Mouse (Mus musculus): ENCODE results near the gene Lctl. TPM values are rescaled to one million over a fixed set of nuclear protein-coding genes. Genes with fewer than 3 reads are reported as not detected.

Lctl gene
- total and polyA plus RNA-seq, 3 experiments: 1.8 TPM; not detected in 2

DNA sequence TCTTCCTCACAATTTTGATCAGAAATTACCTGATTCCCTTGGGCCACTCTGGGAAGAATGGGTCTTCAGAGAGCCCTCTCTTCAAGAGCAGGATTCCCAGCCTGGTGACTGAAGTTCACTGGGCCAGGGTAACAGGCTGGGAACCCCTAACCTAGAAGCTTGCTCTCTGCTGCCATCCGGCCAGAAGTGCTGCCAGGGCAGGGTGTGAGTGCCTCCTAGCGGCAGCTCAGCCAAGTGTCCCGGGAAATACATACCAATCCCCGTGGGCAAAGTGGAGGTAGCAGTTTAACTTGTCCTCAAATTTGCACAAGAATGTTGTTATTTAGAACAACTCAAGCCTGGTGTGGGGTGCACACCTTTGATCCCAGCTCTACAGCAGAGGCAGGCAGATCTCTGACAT lies 16.5 kb upstream of the Lctl start:
- no peaks in the 10 kb centered on the region for H3K27me3 ChIP-seq (ENCODE audit: control insufficient read depth, insufficient read depth, low read length)
- WGBS: 5% methylated on average over 4 of the region's 4 CpGs
- H3K4me3 ChIP-seq: no peak overlapping the region
- no peaks in the 10 kb centered on the region for H3K36me3 ChIP-seq (ENCODE audit: control insufficient read depth, insufficient read depth, low read length)
- intact Hi-C loops (cut with DNase I): loop anchor here (1.0 kb wide), 1 partner anchor 184 kb away; no protein-coding TSS in a partner anchor
- no peak overlapping the region for H3K27ac ChIP-seq
- TF ChIP-seq CTCF (IDR thresholded peaks at IDR 0.05): no peak; the same call in 1 of the 2 replicates
- peak; percentile 76; the same call in 1 of the 2 replicates for TF ChIP-seq EP300 (IDR thresholded peaks at IDR 0.05; ENCODE audit: insufficient read depth, low read depth, low read length)
- H3K4me1 ChIP-seq (ENCODE audit: control insufficient read depth, insufficient read depth, low read length): peaks cover 1% of the 10 kb centered on the region
- H3K79me2 ChIP-seq (replicated peaks; ENCODE audit: control insufficient read depth, insufficient read depth, low read length): no peaks in the 10 kb centered on the region
- H3K9ac ChIP-seq (ENCODE audit: low read depth, low read length): no peak overlapping the region
- peak; percentile 76 to 83 for DNase-seq

GRCm38 (mm10) chr9:64105301-64105700 lies 11.6 kb upstream of the Lctl start:
- Histone ChIP-seq H3K79me2 (replicated peaks; ENCODE audit: control insufficient read depth, insufficient read depth, low read length) (no peaks in the 10 kb centered on the region), H3K27me3 (ENCODE audit: control insufficient read depth, insufficient read depth, low read length) (no peaks in the 10 kb centered on the region), H3K4me1 (ENCODE audit: control insufficient read depth, insufficient read depth, low read length) (peaks cover 1% of the 10 kb centered on the region), H3K27ac (no peak overlapping the region; the same call in 1 of the 2 replicates), H3K9ac (ENCODE audit: low read depth, low read length) (no peak overlapping the region), H3K4me3 (no peak overlapping the region), H3K36me3 (ENCODE audit: control insufficient read depth, insufficient read depth, low read length) (no peaks in the 10 kb centered on the region)
- 44% methylated on average over 6 of the region's 6 CpGs for WGBS
- TF ChIP-seq POLR2A (IDR thresholded peaks at IDR 0.05; ENCODE audit: insufficient read depth, low read depth, low read length) (no peak), EP300 (IDR thresholded peaks at IDR 0.05; ENCODE audit: insufficient read depth, low read depth, low read length) (no peak), CTCF (IDR thresholded peaks at IDR 0.05) (no peak)
- intact Hi-C loops (cut with DNase I): no loop called here
- peak; percentile 35 to 40 for DNase-seq

- Histone ChIP-seq H3K27ac (no peak overlapping the region), H3K27me3 (ENCODE audit: control insufficient read depth, insufficient read depth, low read length) (no peaks in the 10 kb centered on the region), H3K9ac (ENCODE audit: low read depth, low read length) (no peak overlapping the region), H3K79me2 (replicated peaks; ENCODE audit: control insufficient read depth, insufficient read depth, low read length) (no peaks in the 10 kb centered on the region), H3K4me1 (ENCODE audit: control insufficient read depth, insufficient read depth, low read length) (no peaks in the 10 kb centered on the region), H3K4me3 (no peak overlapping the region), H3K36me3 (ENCODE audit: control insufficient read depth, insufficient read depth, low read length) (no peaks in the 10 kb centered on the region)
- 89% methylated on average over 16 of the region's 16 CpGs for WGBS
- TF ChIP-seq POLR2A (IDR thresholded peaks at IDR 0.05; ENCODE audit: insufficient read depth, low read depth, low read length) (no peak), EP300 (IDR thresholded peaks at IDR 0.05; ENCODE audit: insufficient read depth, low read depth, low read length) (no peak), CTCF (IDR thresholded peaks at IDR 0.05) (no peak)
- DNase-seq: no peak
- intact Hi-C loops (cut with DNase I): no loop called here
Measured at GRCm38 (mm10) chr9:64110502-64110901, 6.4 kb upstream of the Lctl start.

DNA sequence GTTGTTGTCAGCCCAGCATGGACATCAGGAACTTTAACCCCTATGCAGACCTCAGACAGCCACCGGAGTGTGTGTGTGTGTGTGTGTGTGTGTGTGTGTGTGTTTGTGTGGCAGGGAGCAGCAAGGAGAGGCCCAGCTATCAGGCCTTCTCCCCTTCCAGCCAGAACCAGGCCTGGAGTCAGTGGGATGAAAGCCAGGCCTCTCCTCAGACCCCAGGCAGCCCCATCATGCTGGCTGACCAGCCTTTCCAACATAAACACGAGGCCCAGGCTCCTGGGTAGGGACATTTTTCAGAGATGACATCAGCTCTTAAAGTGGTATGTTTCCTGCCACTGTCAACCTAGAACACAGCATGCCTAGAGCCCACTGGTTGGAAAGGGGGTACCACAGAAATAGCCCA lies 2.3 kb upstream of the Lctl start:
- H3K27me3 ChIP-seq (ENCODE audit: control insufficient read depth, insufficient read depth, low read length): no peaks in the 10 kb centered on the region
- no peaks in the 10 kb centered on the region for H3K4me1 ChIP-seq (ENCODE audit: control insufficient read depth, insufficient read depth, low read length)
- TF ChIP-seq EP300 (IDR thresholded peaks at IDR 0.05; ENCODE audit: insufficient read depth, low read depth, low read length): no peak
- no peak for TF ChIP-seq CTCF (IDR thresholded peaks at IDR 0.05)
- 26% methylated on average over 2 of the region's 2 CpGs for WGBS
- no peaks in the 10 kb centered on the region for H3K79me2 ChIP-seq (replicated peaks; ENCODE audit: control insufficient read depth, insufficient read depth, low read length)
- intact Hi-C loops (cut with DNase I): no loop called here
- H3K9ac ChIP-seq (ENCODE audit: low read depth, low read length): no peak overlapping the region
- no peak overlapping the region for H3K27ac ChIP-seq
- no peaks in the 10 kb centered on the region for H3K36me3 ChIP-seq (ENCODE audit: control insufficient read depth, insufficient read depth, low read length)
- peak in 1 of 2 experiments; percentile 20 for DNase-seq
- no peak overlapping the region for H3K4me3 ChIP-seq

GRCm38 (mm10) chr9:64115756-64116155 lies 1.2 kb upstream of the Lctl start:
- DNase-seq: no peak
- WGBS: 79% methylated on average over 6 of the region's 6 CpGs
- Histone ChIP-seq H3K4me1 (ENCODE audit: control insufficient read depth, insufficient read depth, low read length) (no peaks in the 10 kb centered on the region), H3K27me3 (ENCODE audit: control insufficient read depth, insufficient read depth, low read length) (no peaks in the 10 kb centered on the region), H3K36me3 (ENCODE audit: control insufficient read depth, insufficient read depth, low read length) (no peaks in the 10 kb centered on the region), H3K4me3 (no peak overlapping the region), H3K27ac (no peak overlapping the region), H3K79me2 (replicated peaks; ENCODE audit: control insufficient read depth, insufficient read depth, low read length) (no peaks in the 10 kb centered on the region), H3K9ac (ENCODE audit: low read depth, low read length) (no peak overlapping the region)
- intact Hi-C loops (cut with DNase I): no loop called here
- no peak for TF ChIP-seq EP300 (IDR thresholded peaks at IDR 0.05; ENCODE audit: insufficient read depth, low read depth, low read length)
- TF ChIP-seq POLR2A (IDR thresholded peaks at IDR 0.05; ENCODE audit: insufficient read depth, low read depth, low read length): no peak
- TF ChIP-seq CTCF (IDR thresholded peaks at IDR 0.05): no peak

DNA sequence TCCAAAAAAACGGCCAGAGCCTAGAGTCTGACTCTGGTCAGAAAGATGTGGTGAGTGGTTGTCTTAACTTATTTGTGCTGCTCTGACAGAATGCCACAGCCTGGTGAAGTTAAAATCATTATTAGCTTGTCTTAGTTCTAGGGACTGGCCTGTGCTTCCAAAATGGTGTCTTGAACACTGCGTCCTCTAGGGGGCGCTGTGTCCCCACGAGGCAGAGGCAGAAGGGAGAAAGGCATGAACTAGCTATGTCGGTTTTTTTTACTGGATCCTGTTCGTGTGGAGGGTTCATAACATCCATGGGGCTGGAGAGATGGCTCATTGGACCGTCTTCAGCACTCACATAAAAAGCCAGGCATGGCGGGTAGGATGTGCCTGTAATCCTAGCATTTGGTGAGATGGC lies 3.0 kb downstream of the Lctl start:
- no peak overlapping the region for H3K4me3 ChIP-seq
- no peaks in the 10 kb centered on the region for H3K36me3 ChIP-seq (ENCODE audit: control insufficient read depth, insufficient read depth, low read length)
- no peaks in the 10 kb centered on the region for H3K4me1 ChIP-seq (ENCODE audit: control insufficient read depth, insufficient read depth, low read length)
- intact Hi-C loops (cut with DNase I): no loop called here
- no peak overlapping the region for H3K9ac ChIP-seq (ENCODE audit: low read depth, low read length)
- no peaks in the 10 kb centered on the region for H3K27me3 ChIP-seq (ENCODE audit: control insufficient read depth, insufficient read depth, low read length)
- 39% methylated on average over 8 of the region's 8 CpGs for WGBS
- DNase-seq: peak in 1 of 2 experiments; percentile 21
- no peak overlapping the region for H3K27ac ChIP-seq
- no peak for TF ChIP-seq POLR2A (IDR thresholded peaks at IDR 0.05; ENCODE audit: insufficient read depth, low read depth, low read length)
- TF ChIP-seq EP300 (IDR thresholded peaks at IDR 0.05; ENCODE audit: insufficient read depth, low read depth, low read length): no peak
- peak; percentile 76 for TF ChIP-seq CTCF (IDR thresholded peaks at IDR 0.05)
- H3K79me2 ChIP-seq (replicated peaks; ENCODE audit: control insufficient read depth, insufficient read depth, low read length): no peaks in the 10 kb centered on the region
